Mouse (Mus musculus) mesoderm, embryonic 11.5 days (tissue): Measurements from ENCODE around the gene Gpsm3.
A peak's percentile ranks its signal among the peaks of the same experiment; 100 is the strongest.

Experiments used
- DNase-seq: peaks from one replicate; pipeline ENCODE4 v3.0.0-alpha.2; 2012; ENCODE audit warnings: low read depth, low spot score

Gene Gpsm3

DNA sequence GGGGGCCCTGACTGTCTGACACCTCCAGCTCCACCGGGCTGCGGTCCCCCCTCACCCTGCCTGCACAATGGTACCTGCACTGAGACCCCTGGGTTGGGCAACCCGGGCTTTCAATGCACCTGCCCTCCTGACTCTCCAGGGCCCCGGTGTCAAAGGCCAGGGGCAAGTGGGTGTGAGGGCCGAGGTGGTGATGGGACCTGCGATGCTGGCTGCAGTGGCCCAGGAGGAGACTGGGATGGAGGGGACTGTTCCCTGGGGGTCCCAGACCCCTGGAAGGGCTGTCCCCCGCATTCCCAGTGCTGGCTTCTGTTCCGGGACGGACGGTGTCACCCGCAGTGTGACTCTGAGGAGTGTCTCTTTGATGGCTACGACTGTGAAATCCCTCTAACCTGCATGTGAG, 7.1 kb upstream of the Gpsm3 start:
- DNase-seq = no peak

DNA sequence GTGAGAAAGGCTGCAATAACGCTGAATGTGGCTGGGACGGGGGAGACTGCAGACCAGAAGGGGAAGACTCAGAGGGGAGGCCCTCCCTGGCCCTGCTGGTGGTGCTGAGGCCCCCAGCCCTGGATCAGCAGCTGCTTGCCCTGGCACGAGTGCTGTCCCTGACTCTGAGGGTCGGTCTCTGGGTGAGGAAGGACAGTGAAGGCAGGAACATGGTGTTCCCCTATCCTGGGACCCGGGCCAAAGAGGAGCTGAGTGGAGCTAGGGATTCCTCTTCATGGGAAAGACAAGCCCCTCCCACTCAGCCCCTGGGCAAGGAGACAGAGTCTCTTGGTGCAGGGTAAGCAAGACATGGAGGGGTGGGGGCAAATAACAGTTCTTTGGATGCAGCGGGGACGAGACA, 6.2 kb upstream of the Gpsm3 start:
- DNase-seq = no peak

DNA sequence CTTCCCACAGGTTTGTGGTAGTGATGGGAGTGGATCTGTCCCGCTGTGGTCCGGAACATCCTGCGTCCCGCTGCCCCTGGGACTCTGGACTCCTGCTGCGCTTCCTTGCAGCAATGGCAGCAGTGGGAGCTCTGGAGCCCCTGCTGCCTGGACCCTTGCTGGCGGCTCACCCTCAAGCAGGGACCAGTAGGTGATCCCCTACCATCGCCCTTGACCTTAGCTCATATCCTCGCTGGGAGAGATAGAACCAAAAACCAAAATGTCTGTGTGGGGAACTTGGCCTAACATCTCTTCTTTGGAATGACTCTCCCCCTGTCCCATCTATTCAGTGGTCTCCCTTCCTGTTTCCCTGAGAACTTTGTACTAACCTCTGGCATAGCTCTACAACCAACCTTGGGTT, 5.8 kb upstream of the Gpsm3 start:
- no peak for DNase-seq

DNA sequence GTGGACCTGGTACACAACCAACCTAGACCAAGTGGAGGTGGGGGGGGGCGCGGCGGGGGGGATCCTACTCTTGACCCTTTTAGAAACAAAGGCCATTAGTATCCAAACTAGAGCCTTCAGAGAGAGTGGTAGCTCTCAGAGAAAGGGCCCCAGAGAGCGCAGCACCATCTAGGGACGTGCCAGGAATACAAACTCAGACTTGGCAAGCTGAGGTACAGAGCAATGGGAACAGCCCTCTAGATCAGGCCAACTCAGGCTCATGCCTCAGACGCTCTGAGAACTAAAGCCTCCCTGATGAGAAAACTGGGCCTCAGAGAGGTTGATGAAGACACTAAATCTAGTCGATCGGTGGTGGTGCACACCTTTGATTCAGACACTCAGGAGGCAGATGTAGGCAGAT, 4.5 kb upstream of the Gpsm3 start:
- no peak for DNase-seq

DNA sequence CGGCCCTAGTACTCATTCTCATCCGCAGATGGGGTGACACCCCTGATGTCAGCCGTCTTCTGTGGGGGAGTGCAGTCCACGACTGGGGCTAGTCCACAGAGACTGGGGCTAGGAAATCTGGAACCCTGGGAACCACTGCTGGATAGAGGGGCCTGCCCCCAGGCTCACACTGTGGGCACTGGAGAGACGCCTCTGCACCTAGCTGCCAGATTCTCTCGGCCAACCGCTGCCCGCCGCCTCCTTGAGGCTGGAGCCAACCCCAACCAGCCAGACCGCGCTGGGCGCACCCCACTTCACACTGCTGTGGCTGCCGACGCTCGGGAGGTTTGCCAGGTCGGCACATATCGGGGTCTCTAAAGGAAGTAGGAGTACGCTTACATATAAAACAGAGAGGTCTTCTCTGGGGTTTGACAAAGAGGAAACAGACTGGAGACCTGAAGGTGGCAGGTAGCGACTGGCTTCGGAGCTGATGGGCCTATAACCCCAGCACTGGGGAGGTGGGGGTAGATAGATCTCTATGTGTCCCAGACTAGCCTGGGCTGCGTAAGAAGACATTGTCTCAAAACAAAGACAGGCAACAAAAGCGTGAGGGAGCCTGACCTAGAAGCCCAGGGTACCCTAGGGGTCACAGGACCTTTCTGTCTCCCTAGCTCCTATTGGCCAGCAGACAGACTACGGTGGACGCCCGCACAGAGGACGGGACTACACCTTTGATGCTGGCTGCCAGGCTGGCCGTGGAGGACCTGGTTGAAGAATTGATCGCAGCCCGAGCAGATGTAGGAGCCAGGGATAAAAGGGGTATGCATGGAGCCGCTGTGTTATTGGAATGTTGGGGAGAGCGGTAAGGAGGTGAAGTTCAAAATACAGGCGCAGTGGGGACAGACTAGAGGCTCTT, 3.5 kb upstream of the Gpsm3 start:
- DNase-seq = peak; percentile 43

DNA sequence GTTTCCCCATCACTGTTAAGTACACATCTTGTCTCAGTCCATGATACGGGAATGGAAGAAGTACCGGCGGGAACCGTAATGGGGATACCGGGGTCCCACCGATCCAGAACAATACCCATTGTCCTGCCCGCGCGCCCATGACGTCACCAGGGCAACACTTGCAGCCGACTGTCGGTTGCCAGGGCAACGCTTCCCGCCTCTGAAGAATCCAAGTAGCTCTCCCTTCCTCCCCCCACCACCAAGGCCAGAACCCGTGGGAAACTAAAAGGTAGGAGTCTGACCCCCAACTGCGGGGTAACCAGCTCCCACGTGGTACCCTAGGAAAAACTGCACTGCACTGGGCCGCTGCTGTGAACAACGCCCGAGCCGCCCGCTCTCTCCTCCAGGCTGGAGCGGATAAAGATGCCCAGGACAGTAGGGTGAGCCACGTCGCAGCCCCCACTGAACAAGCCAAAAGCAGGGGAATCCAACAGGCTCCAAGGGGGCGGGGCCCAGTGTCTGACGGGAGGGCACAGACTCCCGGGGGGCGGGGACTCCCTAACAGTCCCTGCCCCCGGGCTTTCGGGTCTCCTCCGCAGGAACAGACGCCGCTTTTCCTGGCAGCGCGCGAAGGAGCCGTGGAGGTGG, 2.7 kb upstream of the Gpsm3 start:
- DNase-seq = peak; percentile 93

DNA sequence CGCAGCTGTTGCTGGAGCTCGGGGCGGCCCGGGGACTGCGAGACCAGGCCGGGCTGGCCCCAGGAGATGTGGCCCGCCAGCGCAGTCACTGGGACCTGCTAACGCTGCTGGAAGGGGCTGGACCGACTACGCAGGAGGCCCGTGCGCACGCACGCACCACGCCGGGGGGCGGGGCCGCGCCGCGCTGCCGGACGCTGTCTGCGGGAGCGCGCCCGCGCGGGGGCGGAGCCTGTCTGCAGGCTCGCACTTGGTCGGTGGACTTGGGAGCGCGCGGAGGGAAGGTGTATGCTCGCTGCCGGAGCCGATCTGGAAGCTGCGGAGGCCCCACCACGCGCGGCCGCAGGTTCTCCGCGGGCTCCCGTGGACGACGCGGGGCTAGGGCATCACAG, 2.2 kb upstream of the Gpsm3 start:
- DNase-seq = peak; percentile 95

DNA sequence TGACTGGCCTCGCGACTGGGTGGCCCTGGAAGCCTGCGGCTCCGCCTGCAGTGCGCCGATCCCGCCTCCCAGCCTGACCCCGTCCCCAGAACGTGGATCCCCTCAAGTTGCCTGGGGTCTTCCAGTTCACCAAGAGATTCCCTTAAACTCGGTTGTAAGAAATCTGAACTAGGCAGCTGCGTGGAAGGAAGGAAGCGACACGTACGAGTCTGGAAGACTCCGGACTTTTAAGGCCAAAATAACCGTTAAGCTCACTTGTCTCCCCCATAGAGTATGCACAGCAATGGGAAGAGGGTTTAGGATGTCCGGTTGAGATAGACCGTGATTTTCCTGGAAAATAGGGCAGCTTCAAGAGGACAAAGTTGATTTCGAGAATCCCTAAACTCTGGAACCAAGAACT, 1.8 kb upstream of the Gpsm3 start:
- no peak for DNase-seq

DNA sequence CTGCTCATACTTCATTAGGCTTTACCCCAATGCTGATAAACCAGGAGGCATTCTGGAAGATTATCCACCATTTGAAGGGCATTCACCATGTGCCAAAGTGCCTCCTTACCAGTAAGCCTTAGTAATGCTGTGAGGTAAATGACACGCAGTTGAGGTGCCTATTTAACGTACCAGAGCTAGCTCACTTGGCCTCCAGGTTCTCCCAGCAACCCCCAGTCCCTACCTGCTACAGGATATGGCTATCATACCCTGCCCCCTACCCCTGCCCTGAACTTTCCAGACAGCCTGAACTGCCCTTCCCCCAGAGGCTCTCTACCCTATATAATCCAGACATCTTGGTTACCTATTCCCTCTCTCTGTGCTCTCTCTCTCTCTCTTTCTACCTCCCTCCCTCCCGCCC, 839 bp upstream of the Gpsm3 start:
- DNase-seq = no peak

DNA sequence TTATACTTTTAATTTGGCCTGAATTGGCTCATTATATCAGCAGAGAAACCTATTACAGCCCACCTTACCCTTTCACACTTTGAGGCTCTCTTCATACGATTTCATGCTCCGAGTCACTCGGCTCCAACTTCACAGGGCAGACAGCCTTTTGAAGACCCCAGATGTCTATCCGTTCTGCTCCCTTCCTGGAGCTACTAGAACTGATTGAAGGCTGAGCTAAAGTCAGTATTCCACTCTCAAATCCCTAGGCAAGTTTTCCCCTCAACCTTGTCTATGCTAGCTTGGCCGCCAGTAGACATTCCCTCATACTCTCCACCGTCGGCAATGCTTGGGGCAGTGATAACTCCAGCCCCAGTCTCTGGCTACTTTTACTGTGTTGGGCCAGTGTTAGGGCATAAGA, 400 bp upstream of the Gpsm3 start:
- no peak for DNase-seq

DNA sequence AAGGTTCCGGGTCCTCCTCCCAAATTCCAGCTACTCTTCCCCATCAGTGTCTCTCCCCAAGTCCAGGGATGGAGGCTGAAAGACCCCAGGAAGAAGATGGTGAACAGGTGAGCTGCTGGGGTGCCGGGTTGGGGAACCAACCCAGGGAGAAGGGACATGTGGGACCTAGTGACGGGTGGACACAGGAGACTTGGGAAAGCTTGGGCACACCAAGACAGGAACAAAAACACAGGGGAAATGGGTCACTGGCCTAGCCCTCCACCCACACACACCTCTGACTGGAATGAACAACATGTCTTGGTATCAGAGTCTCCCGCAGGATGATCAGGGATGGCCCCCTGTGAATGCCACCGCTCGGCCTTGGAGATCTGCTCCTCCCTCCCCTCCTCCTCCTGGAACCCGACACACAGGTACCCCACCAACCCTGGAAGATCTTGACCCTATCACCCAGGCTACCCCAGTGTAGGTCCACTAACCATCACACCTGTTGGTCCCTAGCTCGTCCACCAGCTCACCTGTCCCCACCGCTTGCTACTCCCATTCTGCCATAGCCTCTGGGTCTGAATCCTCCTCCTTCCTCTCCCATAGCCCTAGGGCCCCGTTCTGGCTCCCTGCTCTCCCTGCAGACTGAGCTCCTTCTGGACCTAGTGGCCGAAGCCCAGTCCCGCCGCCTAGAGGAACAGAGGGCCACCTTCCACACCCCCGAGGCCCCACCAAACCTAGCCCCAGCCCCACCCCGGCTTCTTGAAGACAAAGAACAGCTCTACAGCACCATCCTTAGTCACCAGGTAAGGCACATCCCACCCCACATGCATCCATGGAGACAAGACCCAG, 765 bp downstream of the Gpsm3 start:
- no peak for DNase-seq

DNA sequence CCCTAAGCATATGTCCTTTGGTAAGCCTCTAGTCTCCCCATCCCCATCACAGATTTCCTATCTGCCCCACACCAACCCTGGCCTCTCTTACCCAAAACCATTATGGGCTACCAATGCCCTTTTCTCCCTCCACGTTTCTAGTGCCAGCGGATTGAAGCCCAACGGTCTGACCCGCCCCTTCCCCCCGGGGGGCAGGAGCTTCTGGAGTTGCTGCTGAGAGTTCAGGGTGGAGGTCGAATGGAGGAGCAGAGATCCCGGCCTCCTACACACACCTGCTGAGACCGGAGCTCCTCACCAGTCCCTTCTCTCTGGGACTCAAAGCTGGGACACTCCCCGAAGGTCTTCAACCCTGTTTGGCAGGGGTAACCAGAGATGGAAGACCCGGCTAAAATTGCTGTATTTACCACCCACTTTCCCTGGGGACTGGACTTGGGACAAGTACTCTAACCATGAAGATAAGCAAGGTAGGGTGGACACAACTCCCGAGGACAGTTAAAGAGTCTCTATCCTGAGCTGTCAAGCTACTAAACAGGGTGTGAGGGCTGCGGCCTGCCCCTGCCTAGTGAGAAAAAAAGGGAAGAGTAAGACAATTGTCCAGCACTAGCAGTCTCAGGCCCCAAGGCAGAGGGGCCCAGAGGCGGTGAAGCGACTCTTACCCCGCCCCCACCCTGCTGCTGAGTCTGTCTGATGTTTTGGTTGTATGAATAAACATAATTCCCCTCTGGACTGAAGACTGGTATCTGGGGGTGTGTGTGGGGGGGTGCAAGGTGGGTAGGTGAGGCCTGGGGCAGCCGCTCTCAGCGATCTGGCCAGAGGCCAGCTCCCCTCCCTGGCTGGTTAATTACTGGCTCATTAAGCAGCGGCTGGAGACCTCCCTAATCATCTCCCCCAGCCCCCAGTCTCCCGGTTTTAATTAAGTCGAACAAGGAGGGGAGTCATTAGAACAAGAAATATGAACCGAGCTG, 1.7 kb downstream of the Gpsm3 start, which contains the start of gene Pbx2:
Pbx2 (plus strand) TSS at position 238 of the 965 bp plus-strand sequence.
- DNase-seq = peak; percentile 45

DNA sequence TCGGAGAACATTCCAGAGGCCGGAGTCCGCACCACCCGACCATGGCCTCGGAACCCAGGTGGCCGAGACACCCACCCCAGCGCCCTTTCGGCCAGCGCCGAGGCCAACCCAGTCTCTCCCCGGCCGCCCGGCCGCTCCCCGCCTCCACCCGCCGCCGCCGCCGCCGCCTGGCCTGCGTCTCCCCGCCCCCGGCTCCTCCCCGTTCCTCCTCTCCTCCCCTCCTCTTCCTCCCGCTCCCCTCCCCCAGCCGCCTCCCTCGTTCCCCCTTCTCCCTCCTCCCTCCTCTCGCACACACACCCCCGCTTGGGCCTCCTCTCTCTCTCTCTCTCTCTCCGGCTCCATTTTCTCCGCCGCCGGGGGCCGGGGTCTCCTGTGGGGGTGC, 2.4 kb downstream of the Gpsm3 start:
- peak; percentile 90 for DNase-seq

DNA sequence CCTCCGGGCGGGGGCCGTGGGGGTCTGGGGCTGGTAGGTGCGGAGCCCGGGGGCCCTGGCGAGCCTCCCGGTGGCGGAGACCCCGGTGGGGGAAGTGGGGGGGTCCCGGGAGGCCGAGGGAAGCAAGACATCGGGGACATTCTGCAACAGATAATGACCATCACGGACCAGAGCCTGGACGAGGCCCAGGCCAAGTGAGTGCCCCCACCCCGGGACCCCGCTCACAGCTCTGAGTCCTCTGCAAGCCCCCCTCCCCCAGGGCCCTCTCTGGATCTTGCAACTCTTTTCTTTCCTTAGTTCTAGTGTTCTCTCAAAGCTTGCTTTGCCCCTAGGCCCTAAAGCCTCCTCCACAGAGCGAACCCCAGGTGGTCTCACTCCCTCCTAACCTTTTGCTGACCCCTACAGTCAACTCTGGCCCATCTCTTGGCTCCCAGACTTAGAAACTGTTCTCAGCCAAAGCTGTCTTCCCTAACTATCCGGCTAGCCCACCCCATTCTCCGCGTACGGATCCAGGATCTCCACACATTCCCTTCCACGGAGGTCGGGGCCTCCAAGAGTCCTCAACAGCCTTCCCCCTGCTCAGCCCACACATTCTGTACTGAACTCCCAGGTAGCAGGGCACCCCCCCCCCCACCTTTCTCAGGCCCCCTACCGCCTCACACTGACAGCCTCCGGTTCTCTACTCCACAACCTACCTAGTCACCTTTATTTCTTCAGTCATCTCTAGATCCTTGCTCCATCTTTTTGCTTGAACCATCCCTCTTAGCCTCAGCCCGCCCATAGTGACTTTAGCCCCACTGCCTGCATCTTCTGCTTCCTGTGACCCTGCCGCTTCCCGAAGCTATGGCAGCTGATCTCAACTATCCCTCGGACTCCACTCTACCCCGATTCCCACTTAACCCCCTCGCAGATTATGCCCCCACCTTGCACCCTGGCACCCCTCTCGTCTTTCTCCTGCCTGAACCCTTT, 3.3 kb downstream of the Gpsm3 start:
- peak; percentile 51 for DNase-seq

DNA sequence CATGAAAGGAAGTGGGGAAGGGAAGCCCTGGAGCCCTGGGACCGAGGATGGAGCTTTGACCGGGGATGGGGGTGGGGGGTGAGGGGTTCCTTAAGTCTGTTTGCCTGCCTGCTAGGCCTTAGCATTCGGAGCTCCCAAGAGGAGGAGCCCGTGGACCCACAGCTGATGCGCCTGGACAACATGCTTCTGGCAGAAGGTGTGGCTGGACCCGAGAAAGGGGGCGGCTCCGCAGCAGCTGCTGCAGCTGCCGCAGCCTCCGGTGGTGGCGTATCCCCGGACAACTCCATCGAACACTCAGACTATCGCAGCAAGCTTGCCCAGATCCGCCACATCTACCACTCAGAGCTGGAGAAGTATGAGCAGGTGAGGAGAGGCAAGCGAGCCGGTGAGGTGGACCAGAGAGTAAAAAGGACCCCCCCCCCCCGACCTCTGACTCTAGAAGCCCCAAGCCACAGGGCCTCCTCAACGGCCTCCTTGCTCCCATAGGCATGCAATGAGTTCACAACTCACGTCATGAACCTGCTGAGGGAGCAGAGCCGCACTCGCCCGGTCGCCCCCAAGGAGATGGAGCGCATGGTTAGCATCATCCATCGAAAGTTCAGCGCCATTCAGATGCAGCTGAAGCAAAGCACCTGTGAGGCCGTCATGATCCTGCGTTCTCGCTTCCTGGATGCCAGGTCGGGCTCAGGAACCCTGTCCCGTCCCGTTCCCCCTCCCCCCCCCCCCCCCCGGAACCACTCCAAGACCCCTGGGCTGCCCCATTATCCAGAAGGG, 4.3 kb downstream of the Gpsm3 start:
- no peak for DNase-seq

DNA sequence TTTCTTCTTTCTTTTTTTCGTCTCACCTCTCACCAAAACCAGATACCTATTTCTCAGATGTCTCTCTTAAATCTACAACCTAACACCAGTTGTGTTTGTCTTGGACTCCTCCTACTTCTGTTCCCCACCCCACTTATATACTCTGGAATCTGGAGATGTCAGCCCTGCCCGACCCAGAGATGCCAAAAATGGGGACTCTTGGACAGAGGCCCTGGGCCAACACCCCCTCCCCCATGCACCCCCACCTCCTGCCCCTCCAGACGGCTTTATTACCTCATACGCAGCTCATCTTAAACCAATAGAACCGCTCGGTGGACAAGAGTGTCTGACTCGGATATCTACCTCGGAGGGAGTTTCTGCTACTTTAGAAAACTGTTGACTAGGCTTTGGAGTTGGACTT, 6.5 kb downstream of the Gpsm3 start:
- no peak for DNase-seq

DNA sequence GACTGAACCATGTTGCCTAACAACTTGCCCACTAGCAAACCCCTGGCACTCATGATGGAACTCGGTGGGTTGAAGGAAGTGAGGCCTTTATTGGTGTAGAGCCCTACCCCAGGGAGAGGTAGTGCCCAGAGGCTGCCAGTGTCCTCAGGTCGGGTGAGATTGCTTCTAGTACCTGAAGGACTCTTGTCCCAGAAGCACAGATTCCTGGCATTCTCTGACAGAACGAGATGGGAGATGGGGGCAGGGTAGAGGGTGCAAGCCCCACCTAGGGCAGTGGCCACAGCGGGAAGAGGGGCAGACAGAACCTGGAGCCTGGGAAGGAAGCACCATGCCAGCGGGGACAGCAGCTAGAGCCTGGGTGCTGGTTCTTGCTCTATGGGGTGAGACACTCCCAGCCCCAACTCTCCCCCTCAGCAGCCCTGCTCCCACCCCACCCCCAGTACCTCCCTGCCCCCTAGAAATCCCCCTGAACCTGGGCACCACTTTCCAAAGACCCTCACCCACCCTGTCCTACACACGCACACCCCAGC, 8.0 kb downstream of the Gpsm3 start, which contains the start of gene Ager:
Ager (plus strand) TSS at position 297 of the 530 bp plus-strand sequence.
- no peak for DNase-seq

DNA sequence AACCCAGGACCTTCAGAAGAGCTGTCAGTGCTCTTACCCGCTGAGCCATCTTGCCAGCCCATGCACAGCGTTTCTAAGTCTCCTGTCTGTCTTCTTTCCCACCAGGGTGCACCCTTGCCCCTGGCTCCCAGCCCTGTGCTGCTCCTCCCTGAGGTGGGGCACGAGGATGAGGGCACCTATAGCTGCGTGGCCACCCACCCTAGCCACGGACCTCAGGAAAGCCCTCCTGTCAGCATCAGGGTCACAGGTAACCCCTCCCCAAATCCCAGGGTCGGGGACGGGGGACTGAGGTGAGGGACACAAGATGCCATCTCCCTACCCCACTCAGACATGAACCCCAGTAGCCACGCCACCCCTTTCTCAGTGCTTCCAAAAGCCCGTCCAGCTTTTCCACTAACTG, 10.3 kb downstream of the Gpsm3 start:
- DNase-seq = no peak

DNA sequence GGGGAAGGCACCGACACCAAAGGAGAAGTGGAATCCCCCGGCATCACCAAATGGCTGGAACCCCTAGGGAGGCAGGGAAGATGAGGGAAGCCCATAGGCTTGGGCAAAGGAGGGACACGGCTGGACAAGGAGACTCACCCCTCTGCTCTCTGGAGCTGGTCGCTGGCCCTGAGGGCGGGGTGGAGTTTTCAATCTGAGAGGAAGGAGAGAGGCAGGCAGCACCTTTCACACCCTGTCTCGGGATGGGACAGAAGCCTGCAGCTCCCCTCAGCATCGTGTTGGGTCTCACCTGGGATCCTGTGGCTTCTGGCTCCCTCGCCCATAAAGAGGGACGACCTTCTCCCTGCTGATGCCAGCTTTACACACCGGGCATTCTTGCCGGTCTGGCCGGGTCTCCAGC, 12.2 kb downstream of the Gpsm3 start:
- DNase-seq = no peak
